Mouse (Mus musculus): ENCODE measurements around the gene Cdsn.

GRCm38 (mm10) chr17:35578211-35578610, 26.3 kb downstream of the Cdsn start:
- TF ChIP-seq EP300 (IDR thresholded peaks at IDR 0.05) (no peak), CTCF (IDR thresholded peaks at IDR 0.05) (peak; percentile 100)
